Mouse (Mus musculus) kidney, adult 2 months (tissue): ENCODE results near the gene Spred2. TPM values are rescaled to one million over a fixed set of nuclear protein-coding genes. Genes with fewer than 3 reads are reported as not detected.

ENCODE experiments used
- DNase-seq: peaks from one replicate; pipeline ENCODE4 v3.0.0; 2021
- H3K27ac ChIP-seq: fragments of 200-500 bp; 2 replicates; pipeline ENCODE4 v1.5.1; 2012; ENCODE audit warnings: low read depth, low read length, control low read depth, inconsistent platforms; ENCODE audit not compliant: insufficient read depth
- H3K27me3 ChIP-seq: fragments of 200-500 bp; replicated peaks from 2 replicates; pipeline ENCODE4 v1.6.1; 2012; ENCODE audit warnings: mild to moderate bottlenecking, moderate library complexity, low read length, inconsistent platforms; ENCODE audit not compliant: control insufficient read depth, insufficient read depth
- H3K36me3 ChIP-seq: fragments of 200-500 bp; 2 replicates; pipeline ENCODE4 v1.6.1; 2012; ENCODE audit warnings: mild to moderate bottlenecking, moderate library complexity, low read length, inconsistent platforms; ENCODE audit not compliant: control insufficient read depth, insufficient read depth
- H3K4me1 ChIP-seq: fragments of 200-500 bp; 2 replicates; pipeline ENCODE4 v1.6.1; 2011; ENCODE audit warnings: low read length; ENCODE audit not compliant: control insufficient read depth, insufficient read depth
- H3K4me3 ChIP-seq: fragments of 200-500 bp; 2 replicates; pipeline ENCODE4 v1.5.1; 2011; ENCODE audit warnings: mild to moderate bottlenecking, low read depth, low read length, control low read depth; ENCODE audit not compliant: insufficient read depth
- CTCF ChIP-seq: fragments of 200-500 bp; conservative IDR thresholded peaks from 2 replicates; pipeline ENCODE4 v1.5.1; 2011; ENCODE audit warnings: low read depth, mild to moderate bottlenecking, control low read depth, low read length, moderate library complexity, mixed read lengths; ENCODE audit not compliant: insufficient read depth, insufficient read length
- POLR2A ChIP-seq: fragments of 200-500 bp; IDR thresholded peaks from one replicate; pipeline ENCODE4 v1.6.1; 2011; ENCODE audit warnings: low read depth, low read length, control low read depth
- WGBS: fragments of 180-500 bp; shearing (Covaris S2); methylation state at CpG from one replicate; pipeline ENCODE4 v1.1.7; 2018; 5-methylcytosine and 5-hydroxymethylcytosine counted together
- polyA plus RNA-seq: library from polyadenylated mRNA; depleted of rRNA; stranded (reverse); fragments of >200 nt; gene quantifications from 2 replicates; pipeline ENCODE4 v1.2.3, GENCODE M21; 2012; rRNA removed

The Spred2 gene
- polyA plus RNA-seq, 1 experiment = 21.2 TPM

DNA sequence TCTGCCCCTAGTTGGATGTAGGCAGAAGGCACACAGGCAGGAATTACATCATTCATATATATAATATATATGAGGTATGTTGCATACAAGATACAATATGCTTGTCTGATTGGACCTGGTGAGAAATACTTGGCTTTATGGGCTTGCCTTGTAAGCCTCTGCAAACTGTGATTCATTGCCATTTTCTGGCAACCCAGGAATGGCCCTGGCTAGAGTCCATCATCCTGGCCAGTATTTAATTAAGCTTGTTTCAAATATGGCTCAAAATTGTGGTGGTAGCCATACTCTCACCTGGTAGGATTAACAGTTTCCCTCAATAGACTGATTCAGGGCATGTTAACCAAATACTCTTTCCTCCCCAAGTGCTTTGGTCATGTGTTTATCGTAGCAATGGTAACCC lies 141.9 kb downstream of the Spred2 start:
- H3K4me1 ChIP-seq = no peaks in the 10 kb centered on the region; the same call in 1 of the 2 replicates
- H3K4me3 ChIP-seq = no peak overlapping the region
- DNase-seq = peak; percentile 15
- WGBS = 80% methylated on average over 1 of the region's 1 CpGs
- H3K27ac ChIP-seq = no peak overlapping the region
- TF ChIP-seq POLR2A (no peak), CTCF (no peak)
- peaks cover 5% of the 10 kb centered on the region for H3K36me3 ChIP-seq
- H3K27me3 ChIP-seq = no peaks in the 10 kb centered on the region

DNA sequence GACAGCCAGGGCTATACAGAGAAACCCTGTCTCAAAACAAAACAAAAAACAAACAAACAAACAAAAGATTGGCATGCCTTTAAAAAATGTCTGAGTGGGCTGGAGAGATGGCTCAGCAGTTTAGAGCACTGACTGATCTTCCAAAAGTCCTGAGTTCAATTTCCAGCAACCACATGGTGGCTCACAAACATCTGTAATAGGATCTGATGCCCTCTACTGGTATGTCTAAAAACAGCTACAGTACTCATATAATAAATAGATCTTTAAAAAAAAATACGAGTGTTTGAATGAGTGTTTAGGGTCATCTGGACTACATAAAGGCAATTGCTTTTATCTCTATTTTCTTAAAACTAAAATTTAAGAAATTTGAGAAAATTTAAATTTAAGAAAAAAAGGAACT lies 143.3 kb downstream of the Spred2 start:
- H3K4me1 ChIP-seq = no peaks in the 10 kb centered on the region; the same call in 1 of the 2 replicates
- H3K36me3 ChIP-seq = peaks cover 5% of the 10 kb centered on the region
- DNase-seq = peak; percentile 13
- TF ChIP-seq POLR2A (no peak), CTCF (no peak)
- no peak overlapping the region for H3K27ac ChIP-seq
- no peaks in the 10 kb centered on the region for H3K27me3 ChIP-seq
- 37% methylated on average over 1 of the region's 1 CpGs for WGBS
- no peak overlapping the region for H3K4me3 ChIP-seq

- Histone ChIP-seq H3K36me3 (peaks cover 5% of the 10 kb centered on the region), H3K27me3 (no peaks in the 10 kb centered on the region), H3K4me3 (no peak overlapping the region), H3K4me1 (no peaks in the 10 kb centered on the region; the same call in 1 of the 2 replicates), H3K27ac (no peak overlapping the region)
- 97% methylated on average over 6 of the region's 6 CpGs for WGBS
- TF ChIP-seq POLR2A = no peak
- TF ChIP-seq CTCF = no peak
- no peak for DNase-seq
Measured at GRCm38 (mm10) chr11:20068346-20069004, 144.3 kb downstream of the Spred2 start.

DNA sequence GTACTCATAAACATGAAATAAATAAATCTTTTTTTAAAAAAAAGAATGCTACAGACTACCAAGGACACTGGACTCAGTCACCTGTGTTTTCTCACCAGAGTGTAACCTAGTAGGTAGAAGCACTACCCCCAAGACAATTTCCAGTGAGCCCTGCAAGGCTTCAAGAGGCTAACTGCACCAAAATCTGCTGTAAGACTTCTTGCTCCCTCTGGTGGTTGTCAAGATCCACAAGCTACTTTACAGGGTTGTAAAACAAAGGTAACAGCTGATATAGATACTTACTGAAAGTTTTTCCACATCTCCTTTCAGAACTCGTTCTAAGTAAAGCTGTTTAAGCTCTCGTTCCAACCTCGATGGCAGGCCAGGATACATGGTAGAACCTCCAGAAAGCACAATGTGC lies 148.0 kb downstream of the Spred2 start:
- WGBS = 51% methylated on average over 3 of the region's 3 CpGs
- TF ChIP-seq POLR2A (no peak), CTCF (peak; percentile 38)
- H3K36me3 ChIP-seq = peaks cover 5% of the 10 kb centered on the region; the same call in 1 of the 2 replicates
- DNase-seq = peak; percentile 57
- H3K4me1 ChIP-seq = no peaks in the 10 kb centered on the region
- no peak overlapping the region for H3K4me3 ChIP-seq
- no peak overlapping the region for H3K27ac ChIP-seq
- H3K27me3 ChIP-seq = no peaks in the 10 kb centered on the region

DNA sequence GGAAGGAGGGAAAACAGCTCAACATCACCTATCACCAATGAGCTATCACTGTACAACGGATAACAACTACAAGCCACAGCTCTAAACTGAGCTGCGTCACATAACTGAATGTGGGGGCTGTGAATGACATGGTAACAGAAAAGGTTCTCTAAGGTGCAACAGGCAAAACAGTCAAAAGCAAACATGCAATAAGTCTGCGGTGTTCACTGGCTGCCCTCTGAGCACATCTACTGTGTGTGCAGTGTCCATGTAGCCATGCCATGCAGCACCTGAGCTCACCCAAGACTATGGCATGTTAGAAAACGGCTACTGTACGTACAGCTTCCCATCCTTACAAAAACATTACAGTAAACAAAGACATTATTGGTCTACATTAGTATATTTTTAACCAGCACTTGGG lies 148.7 kb downstream of the Spred2 start:
- H3K27ac ChIP-seq = no peak overlapping the region
- TF ChIP-seq POLR2A = no peak
- no peak for TF ChIP-seq CTCF
- no peaks in the 10 kb centered on the region for H3K27me3 ChIP-seq
- H3K4me1 ChIP-seq = no peaks in the 10 kb centered on the region
- 88% methylated on average over 5 of the region's 5 CpGs for WGBS
- H3K36me3 ChIP-seq = peaks cover 5% of the 10 kb centered on the region; the same call in 1 of the 2 replicates
- no peak overlapping the region for H3K4me3 ChIP-seq
- DNase-seq = no peak

Other genes with a start within 250 kb of the Spred2 start
- 25.3 and 38.8 TPM in 2 replicates for gene Actr2, start 188.5 kb downstream of the Spred2 start, polyA plus RNA-seq